Mouse (Mus musculus) G1E-ER4 (cell line): ENCODE results near the gene Zeb2. TPM values are rescaled to one million over a fixed set of nuclear protein-coding genes. Genes with fewer than 3 reads are reported as not detected.

Source experiments
- GATA1 ChIP-seq: IDR thresholded peaks from one replicate; pipeline ENCODE4 v1.8.0; 2012; ENCODE audit warnings: low read length, inconsistent platforms
- polyA plus RNA-seq: library from polyadenylated mRNA; stranded (reverse); fragments of >175 nt; gene quantifications from 2 replicates; pipeline ENCODE4 v1.2.3, GENCODE M21; 2012

Gene Zeb2
- 6.7 and 7.6 TPM in 2 replicates for polyA plus RNA-seq

GRCm38 (mm10) chr2:45117087-45117561, at the start of gene Zeb2:
Zeb2 (minus strand) TSS chr2:45117395.
- no peak for TF ChIP-seq GATA1

GRCm38 (mm10) chr2:45158785-45159184, 41.6 kb upstream of the Zeb2 start:
- TF ChIP-seq GATA1: no peak

GRCm38 (mm10) chr2:45158351-45158782, 41.2 kb upstream of the Zeb2 start:
- TF ChIP-seq GATA1: no peak

GRCm38 (mm10) chr2:45153315-45153714, 36.1 kb upstream of the Zeb2 start:
- no peak for TF ChIP-seq GATA1

- TF ChIP-seq GATA1: no peak
These were observed 26.0 kb upstream of the Zeb2 start for GRCm38 (mm10) chr2:45143162-45143561.

- no peak for TF ChIP-seq GATA1
These were observed 21.7 kb upstream of the Zeb2 start for GRCm38 (mm10) chr2:45138906-45139305.

- no peak for TF ChIP-seq GATA1
These were observed 19.6 kb upstream of the Zeb2 start for GRCm38 (mm10) chr2:45136783-45137182.

GRCm38 (mm10) chr2:45133225-45133624, 16.0 kb upstream of the Zeb2 start:
- TF ChIP-seq GATA1: no peak

GRCm38 (mm10) chr2:45130461-45131156, 13.4 kb upstream of the Zeb2 start:
- no peak for TF ChIP-seq GATA1

GRCm38 (mm10) chr2:45129556-45129955, 12.4 kb upstream of the Zeb2 start:
- no peak for TF ChIP-seq GATA1

- TF ChIP-seq GATA1: no peak
These were observed 11.5 kb upstream of the Zeb2 start for GRCm38 (mm10) chr2:45128696-45129095.

GRCm38 (mm10) chr2:45126401-45126800, 9.2 kb upstream of the Zeb2 start:
- no peak for TF ChIP-seq GATA1

- no peak for TF ChIP-seq GATA1
These were observed 8.0 kb upstream of the Zeb2 start for GRCm38 (mm10) chr2:45125181-45125580.

GRCm38 (mm10) chr2:45123490-45123889, 6.3 kb upstream of the Zeb2 start:
- no peak for TF ChIP-seq GATA1

GRCm38 (mm10) chr2:45118121-45118520, 926 bp upstream of the Zeb2 start:
- no peak for TF ChIP-seq GATA1

GRCm38 (mm10) chr2:45117592-45117991, 397 bp upstream of the Zeb2 start:
- TF ChIP-seq GATA1: no peak

GRCm38 (mm10) chr2:45116531-45117024, 617 bp downstream of the Zeb2 start:
- TF ChIP-seq GATA1: no peak
